Mouse (Mus musculus) spleen, adult 2 months (tissue): ENCODE measurements at regions not wholly inside any gene's neighbourhood (a gene's known extent, or its start where the extent isn't known, plus 50 kb on each side); places are given as distances from the start of the nearest gene placed in this dataset.

ENCODE experiments used
- DNase-seq, 2 experiments: peaks; one replicate each; pipeline versions ENCODE4 v3.0.0 to v3.0.0-alpha.2; 2012 to 2021; ENCODE audit warnings: low spot score in 2 of 2, low read depth in 1 of 2
- H3K27ac ChIP-seq: fragments of 200-500 bp; 2 replicates; pipeline ENCODE4 v1.5.1; 2012; ENCODE audit warnings: low read length, inconsistent platforms; ENCODE audit not compliant: insufficient read depth
- H3K27me3 ChIP-seq: fragments of 200-500 bp; 2 replicates; pipeline ENCODE4 v1.6.1; 2012; ENCODE audit warnings: mild to moderate bottlenecking, moderate library complexity, low read length, inconsistent platforms; ENCODE audit not compliant: control insufficient read depth, insufficient read depth
- H3K36me3 ChIP-seq: fragments of 200-500 bp; 2 replicates; pipeline ENCODE4 v1.6.1; 2012; ENCODE audit warnings: mild to moderate bottlenecking, low read length, inconsistent platforms; ENCODE audit not compliant: control insufficient read depth, insufficient read depth
- H3K4me1 ChIP-seq: fragments of 200-500 bp; 2 replicates; pipeline ENCODE4 v1.6.1; 2011; ENCODE audit warnings: inconsistent platforms; ENCODE audit not compliant: control insufficient read depth, insufficient read depth, insufficient read length
- H3K4me3 ChIP-seq: fragments of 200-500 bp; 2 replicates; pipeline ENCODE4 v1.5.1; 2011; ENCODE audit warnings: mild to moderate bottlenecking, inconsistent platforms; ENCODE audit not compliant: insufficient read depth, insufficient read length; ENCODE audit errors: extremely low read depth
- CTCF ChIP-seq: fragments of 200-500 bp; IDR thresholded peaks from 2 replicates; pipeline ENCODE4 v1.5.1; 2011; ENCODE audit warnings: mild to moderate bottlenecking, inconsistent platforms; ENCODE audit not compliant: insufficient read depth, insufficient read length, insufficient replicate concordance; ENCODE audit errors: extremely low read depth
- POLR2A ChIP-seq: fragments of 200-500 bp; IDR thresholded peaks from 2 replicates; pipeline ENCODE4 v1.6.1; 2011; ENCODE audit warnings: low read depth, low read length, inconsistent platforms
- WGBS: fragments of 180-500 bp; shearing (Covaris S2); methylation state at CpG from one replicate; pipeline ENCODE4 v1.1.7; 2018; 5-methylcytosine and 5-hydroxymethylcytosine counted together

DNA sequence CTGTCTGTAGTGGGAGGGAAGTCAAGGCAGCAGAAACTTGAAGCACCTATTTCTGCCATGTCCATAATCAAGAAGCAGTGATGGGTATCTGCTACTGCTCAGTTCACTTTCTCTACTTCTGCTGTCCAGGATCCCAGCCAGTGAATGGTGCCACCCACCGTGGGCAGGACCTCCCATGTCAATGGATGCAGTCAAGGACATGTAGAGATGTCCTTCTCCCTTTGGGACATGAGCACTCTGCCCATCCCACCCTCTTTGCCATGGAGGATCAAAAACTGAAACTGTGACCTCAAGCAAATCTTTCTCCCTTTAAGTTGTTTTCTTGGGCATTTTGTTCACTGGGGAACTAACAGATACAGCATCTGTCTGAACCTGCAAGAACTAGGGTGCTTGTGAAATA is 99.6 kb upstream of the Zfp648 start:
- 63% methylated on average over 1 of the region's 1 CpGs for WGBS
- Histone ChIP-seq H3K27me3 (no peaks in the 10 kb centered on the region), H3K27ac (no peak overlapping the region), H3K4me1 (peaks cover 27% of the 10 kb centered on the region; the same call in 1 of the 2 replicates), H3K36me3 (no peaks in the 10 kb centered on the region), H3K4me3 (no peak overlapping the region)
- DNase-seq = no peak
- TF ChIP-seq CTCF (no peak), POLR2A (no peak)

DNA sequence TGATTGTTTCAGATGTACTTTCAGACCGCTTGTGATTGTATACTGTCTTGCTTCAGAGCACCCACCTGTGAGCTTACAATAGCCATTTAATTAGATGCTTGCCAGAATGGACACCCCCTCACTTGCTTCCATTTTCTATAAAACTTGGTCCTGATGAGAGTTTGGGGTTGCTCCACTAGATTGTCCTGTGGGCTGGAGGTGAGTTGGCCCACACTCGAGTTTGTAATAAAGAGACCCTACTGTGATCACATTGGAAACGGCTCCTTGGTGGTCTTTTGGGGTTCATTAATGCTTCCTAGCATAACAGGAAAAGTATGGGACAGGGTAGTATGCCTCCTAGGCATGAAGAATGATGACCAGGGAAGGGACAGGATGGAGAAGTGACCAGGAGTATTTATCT is 98.8 kb upstream of the Zfp648 start:
- no peak for TF ChIP-seq POLR2A
- no peak for TF ChIP-seq CTCF
- 71% methylated on average over 3 of the region's 3 CpGs for WGBS
- Histone ChIP-seq H3K27me3 (no peaks in the 10 kb centered on the region), H3K27ac (no peak overlapping the region; the same call in 1 of the 2 replicates), H3K4me3 (no peak overlapping the region), H3K36me3 (no peaks in the 10 kb centered on the region), H3K4me1 (peaks cover 27% of the 10 kb centered on the region; the same call in 1 of the 2 replicates)
- DNase-seq = no peak

DNA sequence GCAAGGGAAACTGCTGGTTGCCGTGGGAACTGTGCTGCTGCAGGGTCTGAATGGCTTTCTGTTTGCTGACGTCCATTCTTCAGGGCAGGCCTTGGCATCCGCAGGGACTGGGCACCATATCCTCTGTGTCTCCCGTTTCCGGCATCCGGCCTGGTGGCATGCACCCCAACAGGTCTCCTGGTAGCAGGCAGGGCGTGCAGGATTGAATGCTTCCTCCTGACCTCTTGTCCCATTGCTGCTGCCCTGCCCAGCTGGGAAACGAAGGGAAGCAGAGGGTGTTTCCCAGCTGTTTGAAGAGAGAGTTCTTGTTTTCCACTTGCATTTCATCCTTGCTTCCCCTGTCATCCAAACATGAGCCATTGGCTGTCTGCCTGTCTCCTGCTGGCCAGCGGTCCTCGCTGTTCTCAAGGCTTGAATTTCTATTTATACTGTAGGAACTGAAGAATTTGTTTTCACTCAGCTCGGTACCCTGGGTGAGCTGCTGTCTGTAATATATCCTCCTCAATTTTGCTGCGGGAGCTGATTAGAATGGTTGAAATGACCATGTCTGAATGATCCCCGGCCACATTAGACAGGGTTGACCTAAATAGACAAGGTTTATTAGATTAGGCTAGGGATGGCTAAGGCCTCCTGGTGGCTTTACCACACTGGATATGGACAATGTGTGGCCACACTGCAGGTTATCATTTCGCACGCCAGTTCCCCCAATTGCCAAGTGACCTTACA is 98.0 kb upstream of the Zfp648 start:
- no peak for TF ChIP-seq CTCF
- TF ChIP-seq POLR2A = no peak
- DNase-seq = no peak
- Histone ChIP-seq H3K4me1 (peaks cover 23% of the 10 kb centered on the region; the same call in 1 of the 2 replicates), H3K4me3 (no peak overlapping the region), H3K27me3 (no peaks in the 10 kb centered on the region), H3K27ac (peak overlapping the region; percentile 89), H3K36me3 (no peaks in the 10 kb centered on the region)
- WGBS = 72% methylated on average over 15 of the region's 15 CpGs

DNA sequence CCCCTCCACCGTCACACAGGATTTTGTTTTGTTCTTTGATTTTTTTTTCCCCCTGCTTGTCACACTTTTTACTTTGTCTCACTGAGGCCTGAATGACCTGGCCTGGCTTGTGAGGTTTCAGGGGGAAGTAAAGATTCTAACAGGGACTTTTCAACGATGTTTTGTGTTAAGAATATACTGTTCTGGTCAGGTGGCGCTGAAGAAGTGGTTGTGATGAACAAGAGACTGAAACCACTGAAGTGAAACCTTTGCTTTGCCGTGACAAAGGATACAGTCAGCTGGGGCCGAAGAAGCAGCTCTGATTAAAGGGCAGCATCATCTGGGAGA is 97.4 kb upstream of the Zfp648 start:
- 41% methylated on average over 5 of the region's 5 CpGs for WGBS
- H3K36me3 ChIP-seq = no peaks in the 10 kb centered on the region
- peak overlapping the region; percentile 89 for H3K27ac ChIP-seq
- TF ChIP-seq CTCF (no peak), POLR2A (no peak)
- H3K27me3 ChIP-seq = no peaks in the 10 kb centered on the region
- H3K4me3 ChIP-seq = no peak overlapping the region
- peaks cover 23% of the 10 kb centered on the region; the same call in 1 of the 2 replicates for H3K4me1 ChIP-seq
- DNase-seq = peak in 1 of 2 experiments; percentile 27

DNA sequence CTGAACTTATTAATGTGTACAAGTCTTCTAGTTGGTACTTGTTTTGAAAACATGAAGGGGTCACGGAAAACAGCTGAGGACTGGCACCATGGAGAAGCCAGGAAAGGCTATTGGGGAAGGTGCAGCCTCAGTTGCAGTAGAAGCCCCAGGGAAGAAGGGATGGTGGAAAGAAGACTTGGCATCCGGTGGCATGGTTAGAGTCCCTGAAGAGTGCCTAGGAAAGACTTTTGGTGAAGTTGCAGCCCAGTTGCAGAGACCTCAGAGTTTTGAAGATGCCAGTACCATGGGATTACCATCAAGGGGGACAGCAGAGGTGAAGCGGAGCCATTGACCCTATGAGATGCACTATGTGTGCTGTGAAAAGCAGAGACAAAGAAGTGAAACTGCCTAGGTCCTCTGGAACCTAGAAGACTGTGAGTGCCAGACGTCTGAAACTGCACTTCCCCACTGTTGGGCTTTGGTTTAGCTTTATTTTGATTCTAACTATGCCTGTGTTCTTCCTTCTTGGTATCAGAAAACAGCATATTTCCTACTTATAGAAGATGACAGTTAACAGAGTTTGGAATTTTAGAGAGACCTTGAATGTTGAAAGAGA is 96.9 kb upstream of the Zfp648 start:
- WGBS = 64% methylated on average over 4 of the region's 4 CpGs
- Histone ChIP-seq H3K4me3 (no peak overlapping the region), H3K27me3 (no peaks in the 10 kb centered on the region), H3K36me3 (no peaks in the 10 kb centered on the region), H3K27ac (peak overlapping the region; percentile 89), H3K4me1 (peaks cover 23% of the 10 kb centered on the region; the same call in 1 of the 2 replicates)
- peak in 1 of 2 experiments; percentile 31 for DNase-seq
- no peak for TF ChIP-seq CTCF
- TF ChIP-seq POLR2A = no peak

DNA sequence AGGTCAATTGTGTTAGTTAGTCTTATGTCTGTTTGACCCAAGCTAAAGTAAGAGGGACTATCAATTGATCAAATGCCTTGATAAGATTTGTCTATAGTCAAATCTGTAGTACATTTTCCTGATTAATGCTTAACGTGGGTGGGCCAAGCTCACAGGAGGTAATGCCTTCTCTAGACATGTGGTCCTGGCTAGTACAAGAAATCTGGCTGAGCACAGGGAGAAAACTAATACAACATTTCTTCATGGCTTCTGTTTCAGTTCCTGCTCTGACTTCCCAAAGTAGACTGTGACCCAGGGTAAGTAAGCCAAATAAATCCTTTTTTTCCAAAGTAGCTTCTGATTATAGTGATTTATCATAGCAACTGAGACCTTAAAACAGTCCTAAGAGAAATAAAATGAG is 96.2 kb upstream of the Zfp648 start:
- DNase-seq = no peak
- Histone ChIP-seq H3K27ac (no peak overlapping the region), H3K4me1 (peaks cover 23% of the 10 kb centered on the region; the same call in 1 of the 2 replicates), H3K27me3 (no peaks in the 10 kb centered on the region), H3K36me3 (no peaks in the 10 kb centered on the region), H3K4me3 (no peak overlapping the region; the same call in 1 of the 2 replicates)
- no peak for TF ChIP-seq POLR2A
- no peak for TF ChIP-seq CTCF
- WGBS = 70% methylated on average over 1 of the region's 1 CpGs

DNA sequence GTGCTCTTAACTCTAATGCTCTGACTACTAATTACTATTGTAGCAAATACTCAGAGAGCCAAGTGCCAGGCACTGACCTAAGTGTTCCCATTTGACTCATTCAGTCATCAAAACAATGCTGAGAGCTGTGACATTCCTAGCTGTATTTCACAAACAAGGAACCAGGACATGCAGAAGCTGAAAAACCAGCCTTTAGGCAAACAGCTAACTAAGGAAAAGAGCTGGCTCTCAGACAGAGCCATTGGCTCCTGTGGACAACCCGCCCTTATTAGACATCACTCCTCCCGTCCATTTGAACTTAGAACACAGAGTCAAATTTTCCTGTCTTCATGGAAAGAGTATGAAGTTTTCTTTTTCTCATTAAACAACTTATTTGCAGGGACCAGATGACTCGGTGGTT is 88.5 kb upstream of the Zfp648 start:
- WGBS = 85% methylated on average over 3 of the region's 3 CpGs
- Histone ChIP-seq H3K27ac (no peak overlapping the region), H3K36me3 (no peaks in the 10 kb centered on the region), H3K4me1 (no peaks in the 10 kb centered on the region; the same call in 1 of the 2 replicates), H3K4me3 (no peak overlapping the region), H3K27me3 (no peaks in the 10 kb centered on the region)
- DNase-seq = no peak
- no peak for TF ChIP-seq CTCF
- TF ChIP-seq POLR2A = no peak
